Mouse (Mus musculus) ES-E14 (cell line): ENCODE results near the gene Bri3.

ENCODE experiments used
- CHD2 ChIP-seq: IDR thresholded peaks from 2 replicates; pipeline ENCODE4 v1.6.1; 2014; ENCODE audit warnings: mild to moderate bottlenecking, low read depth, low read length, inconsistent platforms
- MAFK ChIP-seq: IDR thresholded peaks from 2 replicates; pipeline ENCODE4 v1.6.1; 2014; ENCODE audit warnings: mild to moderate bottlenecking, low read depth, low read length, inconsistent platforms; ENCODE audit not compliant: insufficient read depth
- ZNF384 ChIP-seq: IDR thresholded peaks from 2 replicates; pipeline ENCODE4 v1.6.1; 2012; ENCODE audit warnings: low read depth, low read length, inconsistent platforms

DNA sequence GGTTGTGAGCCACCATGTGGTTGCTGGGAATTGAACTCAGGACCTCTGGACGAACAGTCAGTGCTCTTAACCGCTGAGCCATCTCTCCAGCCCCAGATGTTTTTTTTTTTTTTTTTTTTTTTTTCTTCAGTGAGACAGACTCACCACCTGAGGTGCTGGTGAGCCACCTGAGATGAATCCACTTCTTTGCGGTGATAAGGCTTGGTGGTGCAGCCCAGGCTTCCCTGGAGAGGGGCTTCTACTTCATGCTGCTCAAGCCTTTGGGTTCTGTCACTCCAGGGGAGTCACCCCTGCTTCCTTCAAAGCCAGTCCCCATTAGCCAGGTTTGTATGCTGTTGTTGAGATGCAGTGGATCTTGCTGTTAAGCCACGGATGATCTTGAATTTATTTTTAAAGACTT lies 9.0 kb downstream of the Bri3 start:
- TF ChIP-seq CHD2 (no peak), MAFK (no peak), ZNF384 (no peak)
